Mouse (Mus musculus): Measurements from ENCODE around the gene Fntb.

DNA sequence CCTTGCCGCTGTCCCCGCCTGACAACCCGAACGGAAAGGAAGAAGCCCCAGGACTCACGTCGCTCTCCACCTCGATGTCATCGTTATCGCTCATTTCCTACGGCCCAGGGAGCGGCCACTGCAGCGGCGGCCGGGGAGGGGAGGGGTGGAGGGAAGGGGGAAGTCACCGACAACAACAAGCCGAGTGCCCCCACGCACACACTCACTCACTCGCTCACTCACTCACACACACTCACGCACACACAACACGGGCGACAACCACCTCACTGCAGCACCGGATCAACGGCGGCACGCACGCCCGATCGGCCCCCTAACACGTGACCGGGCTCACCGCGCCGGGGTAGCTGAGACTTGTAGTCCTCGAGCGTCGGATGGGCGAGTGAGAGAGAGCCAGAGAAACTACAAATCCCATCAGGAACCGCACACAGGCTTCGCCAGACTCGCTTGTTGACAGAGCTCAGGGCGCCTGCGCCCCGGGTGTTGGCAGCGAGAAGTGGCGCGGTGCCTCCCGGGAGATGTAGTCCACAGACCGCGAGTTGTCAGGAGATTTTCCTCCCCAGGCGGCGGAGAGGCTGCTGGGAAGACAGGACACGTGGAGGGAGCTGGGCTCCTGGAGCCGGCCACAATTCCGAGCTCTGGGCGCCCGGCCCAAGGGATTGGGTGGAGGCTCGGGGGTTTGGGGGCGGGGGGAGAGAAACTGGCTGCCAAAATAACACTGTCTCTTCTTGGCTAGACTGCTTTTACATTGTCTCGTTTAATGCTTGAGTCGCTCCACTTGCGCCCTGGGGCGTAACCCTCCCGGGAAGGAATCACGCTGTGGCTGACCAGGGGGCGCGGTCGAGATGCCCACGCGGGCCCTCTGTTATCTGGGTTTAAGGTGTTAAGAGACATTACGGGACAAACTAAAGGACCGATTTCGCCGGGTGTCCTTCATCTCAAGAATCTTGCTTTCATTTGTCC, 196.8 kb downstream of the Fntb start, which contains the start of gene Max:
- TF ChIP-seq EP300 (IDR thresholded peaks at IDR 0.05; ENCODE audit: insufficient read depth, low read depth, low read length) (peak; percentile 20; the same call in 1 of the 2 replicates), CTCF (IDR thresholded peaks at IDR 0.05; ENCODE audit: low read depth, low read length) (no peak), POLR2A (IDR thresholded peaks at IDR 0.05; ENCODE audit: insufficient read depth, low read length) (no peak)

Data from ES-Bruce4 (cell line).